Mouse (Mus musculus) ES-E14 (cell line): ENCODE data around the gene Plxdc2. TPM values are rescaled to one million over a fixed set of nuclear protein-coding genes. Genes with fewer than 3 reads are reported as not detected.

Source experiments
- DNase-seq: peaks from one replicate; pipeline ENCODE4 v3.0.0-alpha.2; 2013; ENCODE audit warnings: low read depth, low spot score
- H3K27ac ChIP-seq: 2 replicates; pipeline ENCODE4 v1.5.1; 2012; ENCODE audit warnings: low read depth, mild to moderate bottlenecking, low read length, moderate library complexity, mixed read lengths; ENCODE audit not compliant: poor library complexity, insufficient read depth, severe bottlenecking
- H3K36me3 ChIP-seq: 2 replicates; pipeline ENCODE4 v1.6.1; 2012; ENCODE audit warnings: mild to moderate bottlenecking, low read length, moderate library complexity, mixed read lengths; ENCODE audit not compliant: control insufficient read depth, poor library complexity, insufficient read depth, severe bottlenecking
- H3K4me1 ChIP-seq, 2 experiments: fragments of 150-350 bp in 1 of 2; sonication (generic) in 1 of 2; 2 replicates each; pipeline ENCODE4 v1.6.1; 2012; ENCODE audit warnings: low read length in 2 of 2, mild to moderate bottlenecking in 1 of 2, mixed read lengths in 1 of 2; ENCODE audit not compliant: control insufficient read depth in 2 of 2, insufficient read depth in 2 of 2, poor library complexity in 1 of 2
- H3K4me3 ChIP-seq, 2 experiments: fragments of 150-350 bp in 1 of 2; sonication (generic) in 1 of 2; 2 replicates each; pipeline ENCODE4 v1.5.1; 2012; ENCODE audit warnings: low read length in 2 of 2, low read depth in 1 of 2, mild to moderate bottlenecking in 1 of 2, mixed read lengths in 1 of 2; ENCODE audit not compliant: insufficient read depth in 1 of 2, poor library complexity in 1 of 2, severe bottlenecking in 1 of 2
- H3K9ac ChIP-seq: 2 replicates; pipeline ENCODE4 v1.6.1; 2012; ENCODE audit warnings: low read depth, mild to moderate bottlenecking, low read length, mixed read lengths; ENCODE audit not compliant: poor library complexity, insufficient read depth, severe bottlenecking
- H3K9me3 ChIP-seq: fragments of 150-350 bp; sonication (generic); 2 replicates; pipeline ENCODE4 v1.6.1; 2012; ENCODE audit warnings: low read depth, mild to moderate bottlenecking, low read length; ENCODE audit not compliant: control insufficient read depth, insufficient read depth
- CHD2 ChIP-seq: IDR thresholded peaks from 2 replicates; pipeline ENCODE4 v1.6.1; 2014; ENCODE audit warnings: mild to moderate bottlenecking, low read depth, low read length, inconsistent platforms
- HCFC1 ChIP-seq: IDR thresholded peaks from 2 replicates; pipeline ENCODE4 v1.6.1; 2012; ENCODE audit warnings: low read length, inconsistent platforms, borderline replicate concordance; ENCODE audit not compliant: insufficient read depth
- MAFK ChIP-seq: IDR thresholded peaks from 2 replicates; pipeline ENCODE4 v1.6.1; 2014; ENCODE audit warnings: mild to moderate bottlenecking, low read depth, low read length, inconsistent platforms; ENCODE audit not compliant: insufficient read depth
- ZC3H11A ChIP-seq: IDR thresholded peaks from 2 replicates; pipeline ENCODE4 v1.6.1; 2012; ENCODE audit warnings: low read depth, mild to moderate bottlenecking, inconsistent platforms, low read length, borderline replicate concordance
- ZNF384 ChIP-seq: IDR thresholded peaks from 2 replicates; pipeline ENCODE4 v1.6.1; 2012; ENCODE audit warnings: low read depth, low read length, inconsistent platforms
- in situ Hi-C, 2 experiments: fragments of 600-800 bp; cut with MboI; formaldehyde crosslinking; loops; one replicate each; pipeline ENCODE4 v1.15.1; 2025; ENCODE audit warnings: low sequenced_read_pairs in 2 of 2, inconsistent platforms in 1 of 2; ENCODE audit not compliant: unreplicated experiment in 2 of 2
- total RNA-seq: library from RNA; depleted of rRNA; stranded (reverse); fragments of 300-350 nt; gene quantifications from 2 replicates; pipeline ENCODE4 v1.2.3, GENCODE M21; 2012

Plxdc2 gene
- total RNA-seq, 1 experiment = 11.7 TPM

DNA sequence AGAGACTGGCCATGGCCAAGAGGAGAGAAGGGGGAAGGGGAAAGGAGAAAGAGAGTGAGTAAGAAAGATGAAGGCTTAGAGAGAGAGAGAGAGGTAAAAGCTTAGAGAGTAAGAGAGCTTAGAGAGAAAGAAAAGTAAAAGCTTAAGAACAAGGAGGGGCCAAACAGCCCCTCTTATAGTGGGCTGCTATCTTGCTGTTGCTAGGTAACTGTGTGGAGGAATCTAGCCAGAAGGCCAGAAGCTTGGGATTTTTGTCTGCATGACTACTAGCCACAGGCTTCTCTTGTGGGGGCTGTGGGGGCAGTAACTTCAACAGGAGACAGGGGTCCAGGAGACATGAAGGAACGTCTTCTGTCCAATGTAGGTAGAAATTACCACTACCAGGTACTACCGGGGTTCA is 162.0 kb downstream of the Plxdc2 start:
- Histone ChIP-seq H3K27ac (no peak overlapping the region), H3K9me3 (no peaks in the 10 kb centered on the region), H3K4me1 (no peaks in the 10 kb centered on the region), H3K36me3 (no peaks in the 10 kb centered on the region), H3K9ac (no peak overlapping the region), H3K4me3 (no peak overlapping the region)
- DNase-seq = no peak
- no peak for TF ChIP-seq MAFK
- TF ChIP-seq HCFC1 = no peak
- no peak for TF ChIP-seq ZNF384
- TF ChIP-seq ZC3H11A = no peak
- no peak for TF ChIP-seq CHD2
- in situ Hi-C loops = no loop called here

DNA sequence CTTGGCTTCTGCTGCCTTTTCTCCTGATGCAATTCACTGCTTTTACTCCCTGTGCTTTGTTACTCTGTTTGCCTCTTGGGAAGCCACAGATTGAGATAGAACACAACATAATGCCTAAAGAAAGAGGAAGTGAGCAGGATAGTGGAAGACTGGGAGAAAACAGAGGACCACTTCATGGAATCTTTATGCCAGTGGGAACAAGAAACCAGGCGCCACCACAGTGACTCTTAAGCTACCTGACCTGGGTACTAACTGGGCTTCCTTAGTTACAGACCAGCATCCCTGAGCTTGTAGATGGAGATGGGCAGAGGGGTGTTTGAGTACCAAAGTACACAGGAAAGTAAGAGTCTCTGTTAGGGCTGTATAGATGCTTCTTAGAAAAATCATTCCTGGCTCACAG is 167.3 kb downstream of the Plxdc2 start:
- H3K36me3 ChIP-seq = no peaks in the 10 kb centered on the region
- H3K27ac ChIP-seq = no peak overlapping the region
- no peak for TF ChIP-seq CHD2
- no peak for TF ChIP-seq MAFK
- TF ChIP-seq HCFC1 = no peak
- TF ChIP-seq ZNF384 = no peak
- no peaks in the 10 kb centered on the region for H3K4me1 ChIP-seq
- no peak overlapping the region for H3K9ac ChIP-seq
- no peak for DNase-seq
- no peak overlapping the region for H3K4me3 ChIP-seq
- no peaks in the 10 kb centered on the region for H3K9me3 ChIP-seq
- in situ Hi-C loops = no loop called here

DNA sequence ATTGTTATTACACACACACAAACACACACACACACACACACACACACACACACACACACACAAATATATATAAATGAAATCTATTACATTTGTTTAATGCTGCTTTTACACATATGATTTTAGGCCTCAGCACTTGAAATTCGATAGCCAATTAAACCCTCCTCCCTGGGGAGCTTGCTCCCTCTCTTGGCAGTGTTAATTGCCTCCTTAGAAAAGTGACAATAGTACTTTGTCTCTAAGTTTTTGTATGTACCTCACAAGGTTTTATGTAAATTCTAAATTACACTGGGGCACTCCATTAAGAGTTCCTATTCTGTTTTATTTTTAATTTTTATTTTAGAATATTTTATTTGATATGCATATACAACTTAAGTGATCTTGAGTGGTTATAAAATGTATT is 176.1 kb downstream of the Plxdc2 start:
- no peak overlapping the region for H3K4me3 ChIP-seq
- no peak for DNase-seq
- no peaks in the 10 kb centered on the region for H3K4me1 ChIP-seq
- H3K9me3 ChIP-seq = no peaks in the 10 kb centered on the region
- TF ChIP-seq ZNF384 (no peak), HCFC1 (no peak), ZC3H11A (no peak), CHD2 (no peak), MAFK (no peak)
- H3K36me3 ChIP-seq = no peaks in the 10 kb centered on the region
- H3K9ac ChIP-seq = no peak overlapping the region
- in situ Hi-C loops = no loop called here
- H3K27ac ChIP-seq = no peak overlapping the region

DNA sequence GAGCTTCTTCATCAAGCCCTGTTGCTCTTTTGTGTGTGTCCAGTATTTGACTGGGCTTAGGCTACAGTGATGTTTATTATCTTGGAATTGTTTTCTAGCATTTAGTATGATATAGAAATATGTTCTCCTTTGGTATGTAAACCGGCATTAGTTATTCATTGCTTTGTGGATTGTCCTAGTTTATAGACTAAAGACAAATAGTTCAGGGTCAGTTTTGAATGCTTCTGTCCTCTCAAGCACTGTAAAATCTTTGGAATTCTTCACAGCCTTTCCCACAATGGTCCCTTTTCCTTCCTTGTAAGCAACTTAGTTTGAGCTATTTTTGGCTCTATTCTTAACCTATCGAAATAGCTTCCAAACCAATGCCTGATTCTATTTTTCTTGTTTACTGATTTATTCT is 178.5 kb downstream of the Plxdc2 start:
- Histone ChIP-seq H3K36me3 (no peaks in the 10 kb centered on the region), H3K9ac (no peak overlapping the region), H3K27ac (no peak overlapping the region), H3K4me1 (no peaks in the 10 kb centered on the region), H3K4me3 (no peak overlapping the region), H3K9me3 (no peaks in the 10 kb centered on the region)
- TF ChIP-seq MAFK (no peak), ZC3H11A (no peak), HCFC1 (no peak), CHD2 (no peak), ZNF384 (no peak)
- in situ Hi-C loops = no loop called here
- DNase-seq = no peak

DNA sequence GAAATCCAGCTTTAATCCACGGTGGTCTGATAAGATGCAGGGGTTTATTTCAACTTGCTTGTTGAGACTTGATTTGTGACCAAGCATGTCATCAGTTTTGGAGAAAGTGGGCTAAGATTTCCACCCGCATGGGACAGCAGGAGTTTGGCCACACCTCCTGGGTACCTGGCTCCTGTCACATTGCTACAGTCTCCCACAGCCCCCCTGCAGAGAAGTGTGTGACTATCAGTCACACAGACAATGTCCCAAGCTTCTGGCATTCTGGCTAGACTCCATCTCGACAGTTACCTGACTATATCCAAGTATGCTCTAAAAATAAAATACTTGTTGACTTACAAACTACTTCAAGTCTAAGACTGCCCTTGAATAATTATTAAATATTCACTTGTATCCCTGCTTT is 185.1 kb downstream of the Plxdc2 start:
- no peaks in the 10 kb centered on the region for H3K36me3 ChIP-seq
- no peaks in the 10 kb centered on the region for H3K4me1 ChIP-seq
- in situ Hi-C loops = no loop called here
- TF ChIP-seq CHD2 (no peak), HCFC1 (no peak), ZNF384 (no peak), MAFK (no peak), ZC3H11A (no peak)
- no peak overlapping the region for H3K9ac ChIP-seq
- no peak overlapping the region for H3K4me3 ChIP-seq
- no peak for DNase-seq
- no peaks in the 10 kb centered on the region for H3K9me3 ChIP-seq
- H3K27ac ChIP-seq = no peak overlapping the region
